ENCODE assay signal across 7 mouse cellular contexts in the genomic region with DNA sequence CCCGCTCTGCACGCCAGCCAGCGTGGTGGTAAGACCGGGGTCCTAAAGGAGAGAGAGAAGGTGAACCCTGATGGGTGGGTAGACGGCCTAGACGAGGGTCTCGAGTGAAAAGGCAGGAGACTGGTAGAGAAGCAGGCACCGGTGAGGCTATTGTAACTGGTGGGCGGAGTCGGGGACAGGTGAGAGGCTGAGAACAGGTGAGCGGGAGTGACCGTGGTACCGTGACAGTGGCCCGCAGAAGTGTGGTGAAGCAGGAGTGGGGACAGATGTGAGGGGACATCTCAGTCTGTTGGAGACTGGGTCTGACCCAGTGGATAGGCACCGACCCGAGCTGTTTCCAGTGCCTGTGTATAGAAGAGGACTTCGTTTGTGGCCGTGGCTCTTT. TPM values are rescaled to one million over a fixed set of nuclear protein-coding genes. Genes with fewer than 3 reads are reported as not detected.
DNase-seq lines count a peak whose midpoint lies in the region; ATAC-seq and TF ChIP-seq lines count a peak whose summit lies in the region.

No protein-coding gene starts in this region.

- TF ChIP-seq CTCF in thymus, adult 2 months (IDR thresholded peaks at IDR 0.05; ENCODE audit: borderline replicate concordance, control insufficient read depth, extremely low read depth, insufficient read depth, low read length, poor library complexity) = no peak

- 21% methylated on average over 18 of the region's 18 CpGs for WGBS in thymus, adult 2 months
- 4% methylated on average over 18 of the region's 18 CpGs for WGBS in forebrain, embryonic 15.5 days
- WGBS in liver, embryonic 16.5 days (ENCODE audit: insufficient replicate concordance) = 18% methylated on average over 18 of the region's 18 CpGs

- peaks cover 23% of the 10 kb centered on the region for H3K4me1 ChIP-seq in thymus, adult 2 months (replicated peaks; ENCODE audit: control insufficient read depth, insufficient read depth, low read length)
- H3K4me1 ChIP-seq in forebrain, embryonic 15.5 days = peaks cover 21% of the 10 kb centered on the region
- peaks cover 31% of the 10 kb centered on the region for H3K4me1 ChIP-seq in liver, embryonic 16.5 days (ENCODE audit: control insufficient read depth, low read depth, low read length)

- H3K4me3 ChIP-seq in thymus, adult 2 months (ENCODE audit: control insufficient read depth, insufficient read depth, low read length) = peak overlapping the region; percentile 70
- peak overlapping the region; percentile 49 for H3K4me3 ChIP-seq in forebrain, embryonic 15.5 days
- peak overlapping the region; percentile 66 for H3K4me3 ChIP-seq in liver, embryonic 16.5 days (ENCODE audit: low read depth, low read length)

- TF ChIP-seq POLR2A in thymus, adult 2 months (IDR thresholded peaks at IDR 0.05; ENCODE audit: control insufficient read depth, extremely low read depth, insufficient read depth, low read length, poor library complexity) = no peak

- DNase-seq in thymus, adult 2 months = no peak
- DNase-seq in thymus, postnatal 4 days = no peak
- DNase-seq in embryo, embryonic 10 days (ENCODE audit: low spot score) = no peak
- no peak for DNase-seq in T-cell, adult 2 months (ENCODE audit: low spot score)
- no peak for DNase-seq in cerebellum, adult 18-20 months

- H3K27me3 ChIP-seq in thymus, adult 2 months (ENCODE audit: control insufficient read depth, insufficient read depth, low read length) = no peaks in the 10 kb centered on the region
- no peaks in the 10 kb centered on the region for H3K27me3 ChIP-seq in forebrain, embryonic 15.5 days
- H3K27me3 ChIP-seq in liver, embryonic 16.5 days (ENCODE audit: control insufficient read depth, insufficient read depth, low read depth, low read length) = no peaks in the 10 kb centered on the region

- no peak overlapping the region for H3K27ac ChIP-seq in thymus, adult 2 months (ENCODE audit: control insufficient read depth, insufficient read depth, low read length)
- H3K27ac ChIP-seq in forebrain, embryonic 15.5 days (replicated peaks) = peak overlapping the region; percentile 66
- 0 out of 2 replicates have a peak overlapping the region, but pooled peaks have one; percentile 18 for H3K27ac ChIP-seq in liver, embryonic 16.5 days (ENCODE audit: low read length)

- H3K36me3 ChIP-seq in thymus, adult 2 months (ENCODE audit: control insufficient read depth, insufficient read depth, low read length) = no peaks in the 10 kb centered on the region
- H3K36me3 ChIP-seq in forebrain, embryonic 15.5 days = no peaks in the 10 kb centered on the region
- no peaks in the 10 kb centered on the region for H3K36me3 ChIP-seq in liver, embryonic 16.5 days (ENCODE audit: control insufficient read depth, insufficient read depth)

- peak overlapping the region; percentile 65 for H3K4me2 ChIP-seq in forebrain, embryonic 15.5 days (replicated peaks)
- H3K4me2 ChIP-seq in liver, embryonic 16.5 days (ENCODE audit: low read depth, low read length) = peak overlapping the region; percentile 90

- no peaks in the 10 kb centered on the region for H3K9me3 ChIP-seq in forebrain, embryonic 15.5 days
- no peaks in the 10 kb centered on the region for H3K9me3 ChIP-seq in liver, embryonic 16.5 days (replicated peaks; ENCODE audit: control insufficient read depth, low read length)

- H3K9ac ChIP-seq in forebrain, embryonic 15.5 days (replicated peaks) = peak overlapping the region; percentile 52
- peak overlapping the region; percentile 53; the same call in 1 of the 2 replicates for H3K9ac ChIP-seq in liver, embryonic 16.5 days (ENCODE audit: low read depth, low read length)

- ATAC-seq in forebrain, embryonic 15.5 days (replicated peaks) = no peak
- ATAC-seq in liver, embryonic 16.5 days (ENCODE audit: low read depth) = no peak

RNA-seq across cellular contexts. Expression of gene Pfkfb4, which starts 0.5 kb away (rescaled TPM):
- polyA plus RNA-seq in thymus, adult 2 months (2012; rRNA removed) = 13.4 and 15.1 TPM in 2 replicates
- polyA plus RNA-seq in forebrain, embryonic 15.5 days (2015; fragmentation: Nextera tagmentation; extraction: Ambion mirVana) = 27.3 and 28.0 TPM in 2 replicates
- polyA plus RNA-seq in liver, embryonic 16.5 days (2015; fragmentation: Nextera tagmentation; extraction: Ambion mirVana) = 4.0 and 4.4 TPM in 2 replicates

RNA-seq across cellular contexts. Expression of gene Ucn2, which starts 6.3 kb away (rescaled TPM):
- 0.40 and 1.3 TPM in 2 replicates for polyA plus RNA-seq in thymus, adult 2 months (2012; rRNA removed)
- not detected in 2 replicates for polyA plus RNA-seq in forebrain, embryonic 15.5 days (2015; fragmentation: Nextera tagmentation; extraction: Ambion mirVana)
- polyA plus RNA-seq in liver, embryonic 16.5 days (2015; fragmentation: Nextera tagmentation; extraction: Ambion mirVana) = not detected in 2 replicates

RNA-seq across cellular contexts. Expression of gene Col7a1, which starts 38.7 kb away (rescaled TPM):
- polyA plus RNA-seq in thymus, adult 2 months (2012; rRNA removed) = 5.1 and 7.9 TPM in 2 replicates
- 1.1 and 2.0 TPM in 2 replicates for polyA plus RNA-seq in forebrain, embryonic 15.5 days (2015; fragmentation: Nextera tagmentation; extraction: Ambion mirVana)
- 0.19 and 0.46 TPM in 2 replicates for polyA plus RNA-seq in liver, embryonic 16.5 days (2015; fragmentation: Nextera tagmentation; extraction: Ambion mirVana)

RNA-seq across cellular contexts. Expression of gene Shisa5, which starts 46.3 kb away (rescaled TPM):
- 2,502 and 2,648 TPM in 2 replicates for polyA plus RNA-seq in thymus, adult 2 months (2012; rRNA removed)
- polyA plus RNA-seq in forebrain, embryonic 15.5 days (2015; fragmentation: Nextera tagmentation; extraction: Ambion mirVana) = 48.0 and 49.0 TPM in 2 replicates
- 20.9 and 23.2 TPM in 2 replicates for polyA plus RNA-seq in liver, embryonic 16.5 days (2015; fragmentation: Nextera tagmentation; extraction: Ambion mirVana)

RNA-seq across cellular contexts. Expression of gene Uqcrc1, which starts 55.6 kb away (rescaled TPM):
- polyA plus RNA-seq in thymus, adult 2 months (2012; rRNA removed) = 554 and 681 TPM in 2 replicates
- polyA plus RNA-seq in forebrain, embryonic 15.5 days (2015; fragmentation: Nextera tagmentation; extraction: Ambion mirVana) = 384 and 386 TPM in 2 replicates
- 299 and 310 TPM in 2 replicates for polyA plus RNA-seq in liver, embryonic 16.5 days (2015; fragmentation: Nextera tagmentation; extraction: Ambion mirVana)
